Mouse (Mus musculus): ENCODE results near the gene Slc35a3.
A peak's percentile ranks its signal among the peaks of the same experiment; 100 is the strongest.
"Not testable (repeated sequence)": the region's sequence is repeated elsewhere in the genome, so short reads cannot be mapped to it uniquely, and the experiment has no call there.

Gene Slc35a3

DNA sequence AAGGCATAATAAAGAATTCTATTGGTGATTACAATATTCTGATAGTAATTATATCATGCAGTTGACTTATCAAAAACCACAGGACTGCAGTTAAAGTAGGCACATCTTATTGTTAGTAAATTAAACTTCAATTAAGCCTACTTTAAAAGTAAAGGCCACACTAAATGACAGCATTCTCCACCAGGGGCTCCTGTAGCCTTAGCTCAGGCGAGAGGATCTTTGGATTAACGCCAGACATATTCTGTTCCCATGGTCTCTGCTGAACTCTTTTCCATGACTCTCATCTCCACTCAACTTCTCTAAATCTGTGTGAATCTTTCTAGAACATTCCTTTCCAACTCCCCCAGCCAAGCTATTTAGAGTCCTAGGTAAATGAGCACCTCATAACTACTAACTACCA, 13.8 kb downstream of the Slc35a3 start:
- DNase-seq (ENCODE audit: low read depth, low spot score), result no peak

GRCm38 (mm10) chr3:116695666-116695985, 17.0 kb downstream of the Slc35a3 start:
- no peak for DNase-seq (ENCODE audit: low read depth, low spot score)

DNA sequence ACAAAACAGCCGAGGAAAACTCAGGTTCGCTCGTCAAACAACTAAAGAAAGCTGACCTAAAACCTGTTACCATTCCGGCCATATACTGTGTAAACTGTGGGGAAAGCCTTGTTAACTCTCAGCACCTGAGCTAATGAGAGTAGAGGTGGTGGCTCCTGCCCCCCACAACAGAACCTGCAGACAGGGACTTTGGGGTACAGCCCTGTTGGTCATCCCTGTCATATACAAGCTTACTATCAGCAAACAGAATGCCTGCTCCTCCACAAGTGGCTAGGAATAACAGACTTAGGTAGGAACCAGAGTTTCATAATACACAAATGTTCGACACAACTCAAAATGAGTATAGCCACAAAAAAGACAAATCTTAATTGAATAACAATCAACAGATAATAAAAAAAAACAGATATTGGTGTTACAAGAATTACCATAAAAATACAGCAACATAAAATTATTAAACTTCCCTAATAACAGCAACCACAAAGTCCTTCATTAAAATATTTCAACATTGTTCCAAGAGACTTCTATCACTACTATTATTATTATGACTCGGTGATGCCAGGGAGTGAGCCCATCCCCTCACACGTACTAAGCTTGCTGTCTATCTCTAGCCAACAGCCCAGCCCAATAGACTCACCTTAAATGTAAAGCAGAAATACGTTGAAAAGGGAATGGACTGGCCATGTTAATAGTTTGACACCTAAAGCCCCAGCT, 17.5 kb downstream of the Slc35a3 start:
- DNase-seq (ENCODE audit: low read depth, low spot score), result no peak

- DNase-seq (ENCODE audit: low read depth, low spot score), result no peak
Observed at GRCm38 (mm10) chr3:116694312-116694711, 18.3 kb downstream of the Slc35a3 start.

DNA sequence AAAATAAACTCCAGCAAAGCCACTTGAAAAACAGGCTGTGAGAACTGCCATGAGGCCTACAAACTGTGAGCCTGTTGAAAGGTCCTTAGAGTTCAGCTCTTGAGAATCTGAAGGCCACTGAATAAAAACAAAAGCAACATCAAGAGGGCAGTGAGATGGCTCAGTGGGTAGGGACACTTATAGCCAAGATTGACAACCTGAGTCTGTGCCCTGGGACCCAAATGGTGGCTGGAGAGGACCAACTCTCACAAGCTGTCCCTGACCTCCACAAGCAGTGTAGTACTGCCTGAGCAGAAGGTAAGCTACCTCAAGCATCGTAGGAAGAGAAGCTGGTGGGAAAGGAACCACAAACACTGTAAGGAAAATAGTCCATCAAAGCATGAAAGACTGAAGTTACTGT, 31.5 kb downstream of the Slc35a3 start, which contains the start of gene Gm43191:
Gene Gm43191, minus strand, starts transcription at position 101 of the 400 bp plus-strand sequence.
- no peak for DNase-seq (ENCODE audit: low read depth, low spot score)

- not testable (repeated sequence) for DNase-seq (ENCODE audit: low read depth, low spot score)
Observed at GRCm38 (mm10) chr3:116664281-116664680, 48.4 kb downstream of the Slc35a3 start.

- DNase-seq (ENCODE audit: low read depth, low spot score), result peak; percentile 88
Observed at GRCm38 (mm10) chr3:116662463-116662863, 50.2 kb downstream of the Slc35a3 start, which contains the start of gene Mfsd14a. Gene Mfsd14a, minus strand, starts transcription at chr3:116662677.

GRCm38 (mm10) chr3:116661870-116662414, 50.7 kb downstream of the Slc35a3 start:
- no peak for DNase-seq (ENCODE audit: low read depth, low spot score)

GRCm38 (mm10) chr3:116661288-116661869, 51.3 kb downstream of the Slc35a3 start:
- no peak for DNase-seq (ENCODE audit: low read depth, low spot score)

- DNase-seq (ENCODE audit: low read depth, low spot score), result no peak
Observed at GRCm38 (mm10) chr3:116659856-116660430, 52.7 kb downstream of the Slc35a3 start.

DNA sequence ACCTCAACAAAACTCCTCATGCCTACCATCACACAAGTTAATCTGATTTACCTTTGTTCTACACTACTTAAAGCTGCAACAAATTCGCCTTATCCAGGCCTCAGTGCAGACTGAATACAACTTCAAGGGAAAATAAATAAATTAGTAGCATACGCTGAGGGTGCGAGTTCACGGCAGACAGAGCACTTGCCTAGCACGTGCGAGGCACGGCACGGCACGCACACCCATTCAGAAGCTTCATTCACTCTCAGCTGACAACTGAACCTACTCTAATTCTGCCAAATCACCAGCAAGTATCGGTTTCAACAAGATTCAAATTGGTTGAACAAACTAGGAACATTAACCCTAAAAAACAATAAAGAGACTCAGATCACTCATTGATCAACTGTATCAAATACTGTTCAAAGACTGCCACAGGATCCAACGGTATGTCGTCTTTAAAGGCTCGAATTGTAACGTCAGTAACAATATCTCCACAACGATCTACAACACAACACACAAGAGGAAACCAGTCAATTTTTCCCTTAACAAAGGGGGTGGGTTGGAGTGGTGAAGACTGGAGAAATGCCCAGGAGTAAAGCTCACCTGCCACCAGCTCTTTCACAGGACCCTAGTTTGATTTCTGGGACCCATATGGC, 53.6 kb downstream of the Slc35a3 start:
- DNase-seq (ENCODE audit: low read depth, low spot score), result no peak

DNA sequence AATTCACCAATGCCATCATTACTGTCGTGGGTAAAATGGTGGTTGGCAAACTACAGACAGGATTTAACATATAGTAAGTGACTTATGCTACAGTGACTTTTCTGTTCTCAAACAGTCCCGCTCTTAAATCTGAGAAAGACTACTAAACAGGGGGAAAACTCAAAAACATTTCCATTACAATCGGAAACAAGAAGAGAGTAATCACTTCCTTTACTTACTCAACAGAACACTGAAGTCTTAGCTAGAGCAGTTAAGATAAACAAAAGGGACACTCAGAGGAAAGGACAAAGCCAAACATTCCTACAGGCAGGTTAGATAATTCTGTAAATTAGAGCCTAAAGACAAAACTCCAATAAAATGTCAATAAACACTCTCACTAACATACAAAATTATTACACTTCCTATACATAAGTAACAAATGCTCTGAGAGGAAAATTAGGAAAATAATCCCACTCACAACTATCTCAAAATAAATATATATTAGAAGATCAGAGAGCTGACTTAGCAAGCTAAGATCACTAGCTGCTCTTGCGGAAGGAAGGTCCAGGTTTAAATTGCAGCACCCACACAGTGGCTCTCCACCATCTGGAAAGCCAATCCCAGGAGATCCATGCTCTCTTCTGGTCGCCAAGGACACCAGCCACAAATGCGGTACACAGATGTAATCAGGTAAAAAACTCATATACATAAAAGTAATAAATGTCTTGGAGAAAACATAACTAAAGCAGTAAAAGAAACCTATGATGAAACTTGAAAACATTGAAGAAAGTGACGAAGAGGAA, 56.3 kb downstream of the Slc35a3 start:
- DNase-seq (ENCODE audit: low read depth, low spot score), result no peak

- DNase-seq (ENCODE audit: low read depth, low spot score), result not testable (repeated sequence)
Observed at GRCm38 (mm10) chr3:116654051-116654450, 58.6 kb downstream of the Slc35a3 start.

DNA sequence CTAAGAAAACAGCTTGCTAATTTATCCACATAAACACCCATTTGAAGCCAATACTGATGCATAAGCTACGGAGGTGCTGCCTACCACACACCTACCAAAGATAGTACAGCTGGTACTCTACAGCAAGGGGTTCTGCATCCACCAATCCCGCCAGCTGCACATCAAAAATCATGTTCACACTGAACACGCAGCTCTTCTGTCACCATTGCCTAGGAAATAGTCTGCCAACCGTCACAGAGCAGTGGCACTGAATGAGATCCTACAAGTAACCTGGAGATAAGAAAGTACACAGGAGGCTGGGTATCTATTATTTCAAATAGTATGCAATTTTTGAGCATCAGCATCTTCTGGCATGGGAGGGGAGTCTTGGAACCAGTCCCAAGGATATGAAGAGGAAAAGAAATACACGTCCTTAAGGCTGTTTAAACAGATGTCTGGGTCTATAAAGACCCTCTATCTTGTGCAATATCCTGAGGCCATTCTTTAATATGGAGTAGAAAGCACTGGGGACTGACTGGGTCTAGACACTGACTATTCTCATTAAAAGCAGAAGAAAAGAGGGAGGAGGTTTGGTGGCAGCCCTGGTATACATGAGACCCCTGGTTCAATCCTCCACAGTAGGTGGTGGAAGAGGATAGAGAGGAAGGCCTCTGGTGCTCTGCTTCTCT, 59.2 kb downstream of the Slc35a3 start:
- no peak for DNase-seq (ENCODE audit: low read depth, low spot score)

- DNase-seq (ENCODE audit: low read depth, low spot score), result no peak
Observed at GRCm38 (mm10) chr3:116652033-116652446, 60.6 kb downstream of the Slc35a3 start.

DNA sequence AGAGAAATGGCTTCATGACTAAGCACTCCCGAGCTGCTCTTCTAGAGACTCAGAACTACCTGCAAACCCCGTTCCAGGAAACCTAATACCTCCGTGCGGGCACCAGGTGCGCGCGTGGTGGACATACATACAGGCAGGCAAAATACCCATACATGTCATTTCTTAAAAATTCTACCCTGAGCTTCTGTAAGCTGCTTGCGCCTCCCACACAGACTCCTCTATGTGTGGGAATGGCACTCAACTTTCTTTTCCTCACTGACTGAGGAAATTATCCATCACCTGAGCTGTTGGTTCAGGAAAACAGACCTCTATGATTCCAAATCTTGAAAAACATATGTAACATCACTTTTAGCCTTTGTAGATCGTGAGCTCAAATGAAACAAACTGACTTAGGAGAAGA, 61.9 kb downstream of the Slc35a3 start:
- no peak for DNase-seq (ENCODE audit: low read depth, low spot score)

DNA sequence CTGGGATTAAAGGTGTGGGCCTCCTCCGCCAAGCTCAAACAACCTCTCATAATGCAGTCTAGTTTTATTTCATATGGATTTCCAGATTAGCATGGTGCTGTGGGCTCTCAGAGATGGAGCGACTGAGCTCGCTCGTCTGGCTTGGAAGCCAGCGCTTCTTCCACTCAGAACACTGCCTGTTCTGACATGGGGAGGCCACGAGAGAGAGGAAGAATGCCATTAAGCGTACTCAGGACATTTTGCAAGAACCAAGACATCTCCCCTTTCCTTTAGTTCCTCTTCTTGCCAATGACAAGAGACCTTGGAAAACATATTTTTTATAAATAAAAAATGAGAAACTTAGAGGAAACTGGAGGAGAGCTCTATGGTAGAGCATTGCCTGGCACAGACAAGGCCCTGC, 63.8 kb downstream of the Slc35a3 start:
- no peak for DNase-seq (ENCODE audit: low read depth, low spot score)

GRCm38 (mm10) chr3:116646387-116646786, 66.2 kb downstream of the Slc35a3 start:
- DNase-seq (ENCODE audit: low read depth, low spot score), result no peak

DNA sequence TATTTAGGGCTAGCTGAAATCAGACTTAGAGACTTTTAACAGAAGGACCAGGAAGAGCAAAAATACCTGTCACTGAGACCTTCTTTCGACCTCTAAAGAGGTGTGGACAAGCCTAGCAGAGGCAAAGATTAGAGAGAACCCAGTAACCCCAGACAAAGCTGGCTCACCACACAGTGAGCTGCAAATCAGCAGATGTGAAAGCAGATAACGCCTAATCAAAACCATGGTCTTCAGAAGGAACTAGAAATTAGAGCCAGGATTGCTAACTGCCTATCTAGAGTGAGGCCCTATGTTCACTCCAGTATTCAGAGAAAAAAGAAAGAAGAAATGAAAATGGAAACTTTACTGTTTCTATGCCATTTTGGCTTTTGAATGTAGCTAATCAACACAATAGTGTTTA, 70.3 kb downstream of the Slc35a3 start:
- no peak for DNase-seq (ENCODE audit: low read depth, low spot score)

GRCm38 (mm10) chr3:116641811-116642371, 70.7 kb downstream of the Slc35a3 start:
- no peak for DNase-seq (ENCODE audit: low read depth, low spot score)

- no peak for DNase-seq (ENCODE audit: low read depth, low spot score)
Observed at GRCm38 (mm10) chr3:116640024-116640423, 72.6 kb downstream of the Slc35a3 start.

All from WW6 (cell line).